In the genomic region with DNA sequence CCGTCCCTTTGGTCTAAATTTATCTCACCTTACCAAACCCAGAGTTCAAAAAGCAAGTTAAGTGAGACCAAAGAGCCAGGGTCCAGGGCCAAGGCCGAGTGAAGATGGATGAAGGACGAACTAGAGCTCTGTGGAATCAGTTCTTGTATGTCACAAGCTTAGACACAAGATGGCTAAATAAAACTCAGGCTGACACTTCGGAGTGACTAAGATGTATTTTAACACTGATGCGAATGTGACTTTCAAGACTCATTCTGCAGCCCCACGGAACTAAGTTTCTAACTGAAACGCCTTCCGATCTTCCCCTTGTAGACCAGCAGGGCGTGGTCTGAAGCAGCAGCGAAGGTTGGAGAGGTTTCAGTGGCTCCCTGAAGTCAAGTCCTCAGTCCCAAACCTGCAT, we compare ENCODE assay signal across 33 mouse cellular contexts.
"Had no signal": no experiment of that assay in that cellular context is flagged by ENCODE, and none has a peak within 500 bp of the region (broad histone marks: within the 10 kb centered on the region; RNA-seq: fewer than 3 reads in every experiment).

No protein-coding gene starts in this region.

- ATAC-seq: hindbrain, embryonic 16.5 days; hindbrain, postnatal 0 days; inflammation-experienced regulatory T-cells, adult 6 months; intestine, embryonic 15.5 days; intestine, embryonic 16.5 days; intestine, postnatal 0 days had no signal

- H3K4me1 ChIP-seq: heart, embryonic 15.5 days; hindbrain, embryonic 10.5 days; hindbrain, embryonic 12.5 days; hindbrain, embryonic 13.5 days; hindbrain, embryonic 15.5 days; intestine, embryonic 15.5 days; kidney, embryonic 15.5 days had no signal

- H3K27me3 ChIP-seq: heart, embryonic 12.5 days; heart, embryonic 13.5 days; heart, embryonic 15.5 days; hindbrain, embryonic 12.5 days; hindbrain, embryonic 13.5 days; hindbrain, embryonic 15.5 days; intestine, embryonic 15.5 days; kidney, embryonic 15.5 days had no signal

- DNase-seq: heart, postnatal 10 days; heart, postnatal 14 days; heart, postnatal 36 days; heart, postnatal 4 days; kidney, adult 11 months; kidney, adult 18-20 months; kidney, adult 2 months; kidney, adult 8-10 months; kidney, adult 9 months; kidney, postnatal 10 days; kidney, postnatal 14 days; kidney, postnatal 36 days; kidney, postnatal 4 days; layer of hippocampus, adult 9-11 months; layer of hippocampus, postnatal 36 days had no signal

- H3K27ac ChIP-seq: heart, embryonic 13.5 days; heart, embryonic 15.5 days; hindbrain, embryonic 10.5 days; hindbrain, embryonic 12.5 days; hindbrain, embryonic 13.5 days; hindbrain, embryonic 14.5 days; hindbrain, embryonic 15.5 days; hindbrain, postnatal 0 days; intestine, embryonic 15.5 days; kidney, embryonic 15.5 days; kidney, postnatal 0 days; layer of hippocampus, adult 2 months; left cerebral cortex, adult 2 months had no signal

- H3K4me3 ChIP-seq: heart, embryonic 12.5 days; heart, embryonic 13.5 days; heart, embryonic 15.5 days; hindbrain, embryonic 10.5 days; hindbrain, embryonic 12.5 days; hindbrain, embryonic 13.5 days; hindbrain, embryonic 15.5 days; intestine, embryonic 15.5 days; kidney, embryonic 15.5 days; layer of hippocampus, adult 2 months; left cerebral cortex, adult 2 months had no signal

- H3K36me3 ChIP-seq: heart, embryonic 12.5 days; heart, embryonic 13.5 days; heart, embryonic 15.5 days; hindbrain, embryonic 10.5 days; hindbrain, embryonic 12.5 days; hindbrain, embryonic 13.5 days; hindbrain, embryonic 15.5 days; intestine, embryonic 15.5 days; kidney, embryonic 15.5 days had no signal
